Mouse (Mus musculus) embryonic facial prominence, embryonic 11.5 days (tissue): ENCODE measurements at regions not wholly inside any gene's neighbourhood (a gene's known extent, or its start where the extent isn't known, plus 50 kb on each side); places are given as distances from the start of the nearest gene placed in this dataset.
A peak's percentile ranks its signal among the peaks of the same experiment; 100 is the strongest.

Experiments used
- ATAC-seq: fragments of 200-750 bp; cut with Nextera tagmentation; replicated peaks from 2 replicates; pipeline ENCODE4 v1.8.0; 2017; ENCODE audit warnings: low read depth; ENCODE audit not compliant: insufficient number of reproducible peaks, low FRiP score, low TSS enrichment
- DNase-seq: peaks from one replicate; pipeline ENCODE4 v3.0.0-alpha.2; 2015; ENCODE audit warnings: low spot score
- H3K27ac ChIP-seq: fragments of 300-500 bp; sonication (generic); replicated peaks from 2 replicates; pipeline ENCODE4 v1.5.1; 2014; ENCODE audit warnings: mild to moderate bottlenecking, low read depth, low read length, control low read depth
- H3K27me3 ChIP-seq: fragments of 300-500 bp; sonication (generic); 2 replicates; pipeline ENCODE4 v1.6.1; 2014; ENCODE audit warnings: mild to moderate bottlenecking, low read length, moderate library complexity, mixed read lengths; ENCODE audit not compliant: control insufficient read depth, insufficient read depth
- H3K36me3 ChIP-seq: fragments of 300-500 bp; sonication (generic); replicated peaks from 2 replicates; pipeline ENCODE4 v1.6.1; 2014; ENCODE audit warnings: low read depth, mild to moderate bottlenecking, low read length, moderate library complexity, mixed read lengths; ENCODE audit not compliant: control insufficient read depth, insufficient read depth
- H3K4me1 ChIP-seq: fragments of 300-500 bp; sonication (generic); 2 replicates; pipeline ENCODE4 v1.6.1; 2014; ENCODE audit warnings: low read length, mixed read lengths; ENCODE audit not compliant: control insufficient read depth, insufficient read depth
- H3K4me2 ChIP-seq: fragments of 300-500 bp; sonication (generic); 2 replicates; pipeline ENCODE4 v1.6.1; 2014; ENCODE audit warnings: low read depth, mild to moderate bottlenecking, control low read depth, low read length, moderate library complexity
- H3K4me3 ChIP-seq: fragments of 300-500 bp; sonication (generic); 2 replicates; pipeline ENCODE4 v1.5.1; 2014; ENCODE audit warnings: low read depth, low read length, control low read depth
- H3K9ac ChIP-seq: fragments of 300-500 bp; sonication (generic); replicated peaks from 2 replicates; pipeline ENCODE4 v1.6.1; 2014; ENCODE audit warnings: mild to moderate bottlenecking, control low read depth, low read length
- H3K9me3 ChIP-seq: fragments of 300-500 bp; sonication (generic); replicated peaks from 2 replicates; pipeline ENCODE4 v1.6.1; 2016; ENCODE audit warnings: mild to moderate bottlenecking, low read length, inconsistent platforms, mixed read lengths; ENCODE audit not compliant: control insufficient read depth
- WGBS: fragments of 180-500 bp; shearing (Covaris S2); extraction: QIAGEN DNeasy Blood & Tissue Kit; methylation state at CpG from one replicate; pipeline ENCODE4 v1.1.7; 2014; 5-methylcytosine and 5-hydroxymethylcytosine counted together

DNA sequence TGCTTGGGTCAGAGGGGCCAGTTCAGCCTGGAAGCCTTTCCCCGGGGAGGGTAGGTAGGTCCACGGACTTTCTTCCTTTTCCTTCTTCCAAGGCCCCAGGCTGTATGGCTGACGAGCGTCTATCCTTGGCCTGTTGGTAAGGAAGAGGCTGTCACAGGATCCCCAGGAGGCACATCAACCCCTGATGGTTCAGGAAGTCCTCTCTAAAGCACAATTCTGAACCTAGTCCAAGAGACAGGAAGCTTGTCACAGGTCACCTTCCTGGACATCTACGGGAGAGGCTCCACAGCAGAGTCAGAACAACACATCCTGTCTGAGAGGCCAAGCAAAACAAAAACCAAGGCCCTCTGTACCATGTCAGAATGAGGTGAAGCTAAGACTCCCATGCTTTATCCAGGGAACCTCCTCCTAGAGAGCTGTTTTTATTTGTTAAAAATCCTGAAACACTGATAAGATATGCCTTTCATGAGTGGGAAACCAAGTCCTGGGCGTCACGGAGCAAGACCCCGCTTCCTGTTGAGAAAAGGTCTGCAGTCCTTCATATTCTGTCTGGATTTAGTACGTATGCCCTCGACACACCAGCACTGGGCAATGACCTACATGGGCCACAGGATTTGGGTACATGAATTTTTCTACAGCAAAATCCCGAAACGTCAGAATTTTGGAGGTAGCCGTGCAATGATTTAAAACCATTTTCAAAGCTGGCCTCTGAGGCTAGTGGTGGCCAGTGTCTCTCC is 52.0 kb upstream of the Snrk start:
- no peak for DNase-seq
- ATAC-seq = no peak
- Histone ChIP-seq H3K36me3 (no peaks in the 10 kb centered on the region), H3K4me3 (no peak overlapping the region), H3K27me3 (no peaks in the 10 kb centered on the region), H3K9ac (no peak overlapping the region), H3K9me3 (no peaks in the 10 kb centered on the region), H3K27ac (no peak overlapping the region), H3K4me1 (no peaks in the 10 kb centered on the region), H3K4me2 (no peak overlapping the region)
- 68% methylated on average over 13 of the region's 13 CpGs for whole genome bisulfite sequencing

DNA sequence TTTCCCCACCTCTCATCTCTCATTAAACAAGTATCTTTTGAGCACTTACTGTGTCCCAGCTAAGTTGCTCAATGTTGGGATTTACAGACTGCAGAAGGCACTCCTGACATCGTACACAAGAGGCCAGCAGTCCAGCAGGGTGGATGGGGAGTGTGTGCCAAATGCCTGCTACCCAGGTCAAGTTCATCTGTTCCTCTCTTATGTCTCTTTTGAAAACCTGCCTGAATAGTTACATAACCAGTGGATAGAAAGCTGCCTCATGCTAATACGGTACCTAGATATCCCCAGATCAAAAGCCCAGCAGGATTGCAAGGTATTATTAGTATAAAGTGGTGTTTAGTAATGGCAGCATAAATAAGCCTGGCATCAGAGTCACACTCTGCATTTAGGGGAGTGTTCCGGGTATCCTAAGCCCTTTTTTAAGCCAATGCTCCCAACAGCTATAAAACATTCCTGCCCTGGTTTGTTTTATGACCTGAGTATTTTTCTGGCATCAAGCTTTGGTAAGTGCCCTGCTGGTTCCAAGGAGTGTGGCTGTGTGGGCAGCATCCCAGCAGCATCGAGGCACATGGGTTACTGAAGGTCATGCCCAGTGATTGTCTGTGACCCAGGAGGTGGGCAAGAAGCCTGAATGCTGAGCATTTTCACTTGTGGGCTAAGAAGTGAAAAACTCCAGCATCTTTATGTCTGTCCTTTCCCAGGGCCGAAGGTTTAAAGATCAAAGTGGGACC is 59.1 kb upstream of the Pomgnt2 start:
- DNase-seq = no peak
- Histone ChIP-seq H3K4me3 (no peak overlapping the region), H3K36me3 (no peaks in the 10 kb centered on the region), H3K9me3 (no peaks in the 10 kb centered on the region), H3K4me2 (no peak overlapping the region), H3K27me3 (no peaks in the 10 kb centered on the region), H3K4me1 (no peaks in the 10 kb centered on the region; the same call in 1 of the 2 replicates), H3K27ac (no peak overlapping the region), H3K9ac (no peak overlapping the region)
- ATAC-seq = no peak
- WGBS = 81% methylated on average over 5 of the region's 5 CpGs

DNA sequence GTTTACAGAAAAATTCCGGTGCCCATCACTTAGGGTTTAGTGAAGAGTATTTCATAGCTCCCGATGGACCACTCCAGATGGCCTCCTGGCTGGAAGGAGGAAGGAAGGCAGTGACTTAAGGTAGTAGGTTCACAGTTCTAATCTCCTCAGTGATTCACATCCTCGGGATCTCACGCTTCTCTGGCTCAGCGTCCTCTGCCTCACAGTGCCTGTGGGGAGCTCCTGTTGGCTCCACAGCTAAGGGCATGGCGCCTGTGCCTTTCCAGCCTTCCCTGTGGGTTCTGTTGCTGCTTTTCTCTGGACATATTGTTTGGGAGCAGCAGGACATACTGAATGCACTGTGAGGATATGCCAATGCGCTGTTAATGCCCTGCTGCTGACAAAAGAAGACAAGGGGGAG is 54.8 kb upstream of the Pomgnt2 start:
- DNase-seq = no peak
- no peaks in the 10 kb centered on the region for H3K36me3 ChIP-seq
- WGBS = 57% methylated on average over 7 of the region's 7 CpGs
- no peaks in the 10 kb centered on the region for H3K9me3 ChIP-seq
- no peak overlapping the region for H3K4me3 ChIP-seq
- no peak overlapping the region for H3K9ac ChIP-seq
- ATAC-seq = no peak
- no peaks in the 10 kb centered on the region for H3K27me3 ChIP-seq
- H3K27ac ChIP-seq = no peak overlapping the region
- H3K4me2 ChIP-seq = no peak overlapping the region
- H3K4me1 ChIP-seq = peaks cover 2% of the 10 kb centered on the region

DNA sequence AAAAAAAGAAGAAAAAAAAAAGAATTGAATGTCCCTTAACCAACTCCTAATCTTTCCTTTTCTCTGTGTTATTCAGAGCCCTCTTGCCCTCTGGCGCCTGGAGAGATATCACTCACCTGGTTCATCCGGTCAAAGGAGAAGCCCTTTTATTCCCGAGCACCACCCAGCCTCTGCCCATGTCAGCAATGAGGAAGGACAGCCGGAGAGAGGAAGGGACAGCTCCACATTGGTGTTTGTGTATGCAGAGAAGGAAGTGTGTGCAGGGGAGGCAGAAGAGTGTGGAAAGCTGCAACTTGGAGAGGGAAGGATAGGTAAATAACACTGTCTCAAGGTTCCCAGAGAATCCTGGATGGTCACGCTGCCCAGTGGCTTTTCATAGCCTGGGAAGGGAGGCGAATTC is 54.2 kb upstream of the Pomgnt2 start:
- peaks cover 2% of the 10 kb centered on the region for H3K4me1 ChIP-seq
- H3K9me3 ChIP-seq = no peaks in the 10 kb centered on the region
- ATAC-seq (no peak), DNase-seq (no peak)
- 63% methylated on average over 6 of the region's 6 CpGs for WGBS
- no peak overlapping the region for H3K27ac ChIP-seq
- H3K36me3 ChIP-seq = no peaks in the 10 kb centered on the region
- no peaks in the 10 kb centered on the region for H3K27me3 ChIP-seq
- no peak overlapping the region for H3K9ac ChIP-seq
- no peak overlapping the region for H3K4me3 ChIP-seq
- H3K4me2 ChIP-seq = no peak overlapping the region

DNA sequence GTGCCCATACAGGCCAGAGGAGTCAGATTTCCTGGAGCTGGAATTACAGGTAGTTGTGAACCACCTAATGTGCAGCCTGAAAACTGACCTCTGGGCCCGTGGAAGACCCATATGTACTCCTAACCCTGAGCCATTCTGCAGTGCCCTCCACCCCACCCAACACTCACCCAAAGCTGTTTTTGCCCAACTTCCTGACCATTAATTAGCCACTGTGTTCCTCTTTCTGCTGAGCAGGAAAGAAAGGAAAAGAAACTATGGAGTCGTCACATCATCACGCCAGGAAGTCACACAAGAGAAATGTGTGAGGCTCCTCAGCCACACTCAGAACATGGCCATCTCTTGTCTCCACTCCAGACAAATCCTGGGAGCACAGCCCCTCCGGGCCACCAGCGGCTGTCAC is 52.1 kb upstream of the Pomgnt2 start:
- Histone ChIP-seq H3K4me1 (peaks cover 2% of the 10 kb centered on the region), H3K9ac (no peak overlapping the region), H3K27ac (no peak overlapping the region), H3K27me3 (no peaks in the 10 kb centered on the region), H3K9me3 (no peaks in the 10 kb centered on the region), H3K4me2 (no peak overlapping the region), H3K36me3 (no peaks in the 10 kb centered on the region), H3K4me3 (no peak overlapping the region)
- ATAC-seq (no peak), DNase-seq (no peak)
- 74% methylated on average over 5 of the region's 5 CpGs for WGBS

DNA sequence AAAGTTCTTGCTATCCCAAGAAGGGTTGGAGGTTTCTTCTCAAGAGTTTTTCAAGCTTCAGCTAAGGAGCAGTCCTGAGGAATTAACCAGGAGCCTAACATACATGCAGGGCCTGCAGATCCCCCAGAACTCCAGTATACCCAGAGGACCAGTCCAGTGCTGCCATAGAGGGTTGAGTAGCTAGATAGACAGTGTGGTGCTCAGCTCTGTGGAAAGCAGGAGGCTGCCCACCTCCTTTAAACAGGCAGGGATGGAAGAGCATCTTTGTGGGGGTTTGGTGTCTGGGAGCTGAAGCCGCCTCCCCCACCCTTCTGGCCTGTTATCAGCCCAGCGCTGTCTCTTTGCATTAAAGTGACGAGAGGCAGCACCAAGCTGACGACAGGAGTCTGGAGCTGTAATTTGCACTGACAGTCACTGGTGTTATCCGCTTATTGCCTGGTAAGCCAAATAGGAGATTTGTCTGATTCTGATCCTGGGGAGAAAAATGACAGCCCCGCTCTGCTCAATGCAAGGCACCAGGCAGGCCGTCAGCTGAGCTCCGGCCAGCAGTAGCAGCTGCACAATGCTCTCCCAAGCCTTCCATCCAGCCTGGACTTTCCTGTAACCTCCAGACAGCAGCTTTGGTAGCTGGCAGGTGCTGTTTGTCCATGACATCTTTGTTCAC is 51.2 kb upstream of the Pomgnt2 start:
- no peak for ATAC-seq
- 49% methylated on average over 8 of the region's 8 CpGs for WGBS

More for the DNA sequence above, 51.2 kb upstream of the Pomgnt2 start:
- Histone ChIP-seq H3K27me3 (no peaks in the 10 kb centered on the region), H3K9me3 (no peaks in the 10 kb centered on the region), H3K36me3 (no peaks in the 10 kb centered on the region), H3K4me3 (no peak overlapping the region), H3K4me1 (peaks cover 2% of the 10 kb centered on the region), H3K4me2 (no peak overlapping the region), H3K27ac (no peak overlapping the region), H3K9ac (no peak overlapping the region)
- DNase-seq = peak; percentile 41
